Mouse (Mus musculus): ENCODE results near the gene Stk32c. TPM values are rescaled to one million over a fixed set of nuclear protein-coding genes. Genes with fewer than 3 reads are reported as not detected.

Gene Stk32c
- total RNA-seq, 4 experiments from 2014 or later = 0.13 to 0.20 TPM; not detected in 2

DNA sequence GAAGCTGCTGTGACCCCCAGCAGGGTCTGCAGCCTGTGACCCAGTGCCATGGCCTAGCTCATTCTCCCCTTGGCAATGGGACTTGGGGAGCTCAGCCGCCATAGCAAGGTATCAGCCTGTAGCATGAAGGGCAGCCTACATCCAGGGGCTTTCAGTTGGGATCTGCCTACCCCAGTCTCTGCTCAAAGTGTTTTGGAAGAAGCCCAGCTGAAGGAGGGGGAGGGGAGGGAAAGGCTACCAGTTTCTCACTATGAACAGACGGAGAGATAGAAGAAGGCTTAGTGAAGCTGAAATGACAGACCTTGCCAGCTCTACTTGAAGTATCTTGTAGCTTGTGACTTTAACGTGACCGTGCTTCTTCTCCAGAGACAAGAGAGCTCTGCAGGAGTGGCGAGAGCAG lies 16.7 kb upstream of the Stk32c start:
- no peak for DNase-seq (ENCODE audit: low spot score in 2 of 2)

DNA sequence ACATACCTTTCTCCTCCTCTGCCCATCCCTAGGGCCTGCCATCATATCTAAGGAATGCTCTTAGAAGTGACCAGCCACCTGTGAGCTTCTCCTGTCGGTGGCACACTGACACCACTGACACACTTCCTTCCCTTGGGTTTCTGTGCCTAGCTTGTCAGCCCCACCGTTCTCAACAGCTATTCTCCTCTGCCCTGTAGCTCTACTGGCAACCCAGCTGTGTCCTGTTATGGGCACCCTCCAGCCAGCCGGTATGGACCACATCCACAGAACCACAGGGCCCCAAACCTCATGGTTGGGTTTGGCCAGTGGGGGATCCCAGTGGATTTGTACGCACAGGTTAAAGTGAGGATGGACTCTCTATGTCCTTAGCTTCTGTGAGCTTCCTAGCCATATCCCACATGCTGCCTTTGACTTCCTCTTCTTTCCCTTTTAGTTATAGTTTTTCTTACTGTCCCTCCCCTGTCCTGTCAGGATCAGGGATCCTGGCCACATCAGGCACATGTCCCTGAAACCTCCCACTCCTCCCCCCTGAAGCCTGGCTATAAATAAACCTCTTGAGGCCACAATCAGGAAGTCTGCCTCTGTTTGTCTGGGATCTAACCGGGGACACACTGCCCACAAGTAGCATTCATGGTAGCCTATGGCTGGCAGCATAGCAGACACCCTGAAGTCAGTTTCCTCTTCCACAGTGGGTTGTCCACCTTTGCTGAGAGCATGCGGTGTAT lies 15.5 kb upstream of the Stk32c start:
- no peak for DNase-seq (ENCODE audit: low spot score in 2 of 2)

DNA sequence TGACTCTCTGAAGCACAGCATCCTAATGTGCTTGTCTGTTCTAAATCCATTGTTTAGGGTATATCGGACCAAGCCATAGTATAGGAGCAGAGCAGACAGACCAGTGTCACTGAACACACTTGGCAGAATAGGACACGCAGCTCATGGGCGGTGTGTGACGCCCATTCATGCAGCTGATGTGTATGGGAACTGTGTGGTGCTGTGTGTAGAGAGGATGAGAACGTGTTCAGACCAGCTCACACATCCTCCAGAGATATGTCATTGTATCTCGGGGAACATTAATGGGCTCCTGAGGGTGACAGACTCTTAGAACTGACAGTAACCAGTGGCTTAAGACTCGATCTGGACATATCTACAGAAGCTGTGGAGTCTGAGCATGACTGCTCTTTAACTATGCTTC lies 13.3 kb upstream of the Stk32c start:
- DNase-seq (ENCODE audit: low spot score in 2 of 2) = no peak

DNA sequence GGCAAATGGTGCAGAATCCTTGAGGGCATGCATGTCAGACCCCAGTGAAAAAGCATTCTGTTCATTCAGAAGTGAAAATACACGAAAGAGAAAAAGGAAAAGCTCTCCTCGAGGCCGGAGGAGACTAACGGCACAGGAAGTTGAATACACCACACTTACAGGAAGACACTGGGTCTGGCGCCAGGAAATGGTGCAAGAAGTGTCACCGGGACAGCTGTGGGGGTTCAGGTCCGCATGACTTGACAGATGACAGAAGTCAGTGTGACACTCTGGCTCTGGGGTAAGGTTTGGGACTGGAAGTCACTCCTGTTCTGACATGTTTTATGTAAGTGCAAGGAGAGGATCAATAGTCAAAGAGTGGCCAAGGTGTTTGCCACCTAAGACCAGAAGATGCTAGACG lies 11.6 kb upstream of the Stk32c start:
- no peak for DNase-seq (ENCODE audit: low spot score in 2 of 2)

DNA sequence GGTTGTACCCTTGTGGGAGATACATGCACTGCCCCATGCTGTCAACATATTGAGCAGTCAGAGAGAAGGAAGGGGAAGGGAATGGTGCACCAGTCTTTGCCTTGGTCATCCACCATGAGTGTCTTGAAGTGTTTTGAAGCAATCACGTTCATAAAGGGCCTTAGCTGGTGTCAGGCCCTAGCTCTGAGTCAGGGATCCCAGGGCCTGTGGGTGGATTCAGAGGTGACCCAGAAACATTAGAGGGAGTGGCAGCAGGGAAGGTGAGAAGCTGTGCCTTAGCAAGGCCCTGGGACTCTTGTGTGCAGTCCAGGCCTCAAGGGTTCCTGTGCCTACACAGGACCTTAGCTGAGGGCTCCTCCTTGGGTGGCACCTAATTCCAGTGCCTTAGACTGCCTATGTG lies 11.0 kb upstream of the Stk32c start:
- DNase-seq (ENCODE audit: low spot score in 2 of 2) = no peak

DNA sequence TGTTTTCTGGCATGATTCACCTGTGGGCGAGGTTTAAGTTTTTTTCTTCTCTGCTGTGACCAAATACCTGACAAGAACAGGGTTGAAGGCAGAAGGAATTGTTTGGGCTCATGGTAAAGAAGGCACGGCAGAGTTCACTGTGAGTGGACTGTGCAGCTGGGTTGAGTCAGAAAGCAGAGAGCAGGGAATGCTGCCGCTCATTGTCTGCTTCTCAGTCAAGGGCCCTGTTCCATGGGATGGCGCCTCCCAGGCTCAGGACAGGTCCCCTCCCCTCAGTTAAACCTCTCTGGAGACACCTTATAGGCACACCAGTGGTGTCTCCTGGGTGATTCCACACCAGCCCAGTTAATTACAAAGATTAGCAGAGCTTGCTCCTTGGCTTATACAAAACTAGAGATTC lies 9.2 kb upstream of the Stk32c start:
- DNase-seq (ENCODE audit: low spot score in 2 of 2) = no peak

DNA sequence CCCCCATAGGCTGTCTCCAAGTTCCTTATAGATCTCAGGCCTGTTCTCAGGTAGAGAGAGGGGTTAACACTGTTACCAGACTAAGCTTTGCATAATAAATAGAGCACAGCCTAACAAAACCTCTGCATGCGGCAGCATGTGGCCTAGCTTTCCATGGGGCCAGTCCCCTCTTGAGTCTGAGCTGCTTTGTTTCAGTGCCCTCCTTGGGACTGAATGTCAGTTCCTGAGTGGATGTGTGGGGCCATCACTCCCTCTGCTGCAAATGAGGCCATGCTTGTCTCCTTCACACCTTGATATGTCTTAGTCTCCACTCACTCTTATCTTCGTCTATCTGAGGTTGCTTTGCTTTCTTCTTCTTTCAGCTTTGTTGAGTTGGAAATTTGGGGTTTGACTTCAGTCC lies 8.7 kb upstream of the Stk32c start:
- DNase-seq (ENCODE audit: low spot score in 2 of 2) = no peak

DNA sequence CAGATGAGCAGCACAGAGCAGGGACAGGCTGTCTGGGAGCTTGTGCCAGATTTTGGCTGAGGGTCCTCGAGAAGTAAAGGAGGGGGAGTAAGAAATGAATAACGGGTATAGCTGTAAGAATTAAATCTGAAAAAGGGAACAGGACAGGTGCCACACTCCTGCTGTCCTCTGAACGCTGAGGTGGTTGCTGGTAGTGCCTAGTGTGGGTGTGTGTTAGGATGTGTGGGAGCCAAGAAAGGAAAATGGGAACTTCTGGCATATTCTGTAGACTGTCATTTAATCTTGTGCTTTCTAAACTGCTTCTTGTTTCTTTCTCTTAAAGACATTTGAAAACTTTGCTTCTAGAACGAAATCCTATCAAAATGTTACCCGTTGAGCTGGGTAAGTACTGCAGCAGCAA lies 8.0 kb upstream of the Stk32c start:
- DNase-seq (ENCODE audit: low spot score in 2 of 2) = no peak

DNA sequence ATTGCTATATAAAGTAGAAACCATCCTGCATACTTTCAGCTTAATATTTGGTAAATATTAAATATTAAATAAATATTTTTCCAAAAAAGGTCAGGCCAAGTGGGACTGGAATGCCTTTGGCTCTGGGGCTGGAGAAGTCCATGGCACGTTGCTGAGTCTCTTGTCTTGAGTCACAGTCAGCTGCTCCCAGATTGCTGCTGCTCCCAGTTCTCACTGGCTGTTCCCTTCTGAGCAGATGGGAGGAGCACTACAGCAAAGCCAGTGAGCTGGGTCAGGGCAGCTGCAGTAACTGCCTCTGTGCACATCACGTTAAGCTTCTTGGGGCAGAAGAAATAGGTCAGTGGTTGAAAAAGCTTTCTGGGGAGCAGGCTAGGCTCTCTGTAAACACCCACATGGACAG lies 7.2 kb upstream of the Stk32c start:
- DNase-seq (ENCODE audit: low spot score in 2 of 2) = no peak

DNA sequence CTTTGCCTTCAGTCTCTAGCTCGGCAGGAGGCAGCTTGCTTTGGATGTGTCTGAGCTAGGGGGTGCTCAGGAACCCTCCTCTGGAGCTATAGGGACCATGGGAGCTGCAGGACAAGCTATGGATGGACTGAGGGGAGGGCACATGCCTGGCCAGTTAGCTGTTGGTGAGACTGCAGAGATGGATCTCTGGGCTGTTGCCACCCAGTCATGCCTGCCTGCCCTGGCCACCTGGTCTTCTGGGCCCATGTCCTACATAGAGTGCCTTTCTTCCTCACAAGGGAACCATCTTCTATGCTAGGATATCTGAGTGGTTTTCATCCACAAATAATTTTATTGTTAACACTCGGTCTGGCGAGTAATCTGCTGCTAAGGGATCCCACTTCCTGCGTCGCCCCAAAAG lies 6.4 kb upstream of the Stk32c start:
- DNase-seq (ENCODE audit: low spot score in 2 of 2) = no peak

DNA sequence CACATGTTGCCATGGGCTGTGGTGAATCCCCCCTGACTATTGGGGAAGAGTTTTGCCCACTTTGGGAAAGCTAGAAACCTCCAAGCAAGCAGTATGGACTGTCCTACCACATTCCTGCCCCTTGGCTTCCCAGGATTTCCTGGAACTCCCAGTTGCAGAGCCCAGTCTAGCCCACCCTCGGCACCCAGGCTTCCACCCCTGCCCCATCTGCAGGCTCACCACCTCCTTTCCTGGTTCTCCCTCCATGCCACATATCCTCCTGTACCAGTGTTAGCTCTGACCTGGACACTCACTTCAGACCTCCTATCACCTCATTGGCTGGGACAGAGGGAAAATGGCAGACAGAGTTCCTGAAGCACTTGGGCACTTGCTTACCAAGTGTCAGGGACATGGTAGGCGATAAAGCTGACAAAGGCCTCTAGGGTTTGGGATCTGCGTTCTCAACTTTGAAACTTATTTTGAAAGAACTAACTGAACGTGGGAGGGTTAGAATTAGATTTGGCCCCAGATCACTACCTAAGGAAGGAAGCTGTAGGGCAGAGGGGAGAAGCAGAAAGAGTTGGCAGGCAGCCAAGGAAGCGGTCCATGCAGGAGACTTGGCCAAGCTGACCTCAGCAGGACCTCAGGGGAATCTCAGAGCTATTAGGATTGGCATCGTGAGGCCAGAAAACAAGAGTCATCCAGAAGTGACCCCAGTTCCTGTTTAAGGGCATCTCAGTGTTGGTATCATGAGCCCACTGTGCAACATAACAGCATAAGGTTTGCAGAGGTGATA lies 5.7 kb upstream of the Stk32c start:
- peak in 1 of 2 experiments; percentile 34 for DNase-seq (ENCODE audit: low spot score in 2 of 2)

DNA sequence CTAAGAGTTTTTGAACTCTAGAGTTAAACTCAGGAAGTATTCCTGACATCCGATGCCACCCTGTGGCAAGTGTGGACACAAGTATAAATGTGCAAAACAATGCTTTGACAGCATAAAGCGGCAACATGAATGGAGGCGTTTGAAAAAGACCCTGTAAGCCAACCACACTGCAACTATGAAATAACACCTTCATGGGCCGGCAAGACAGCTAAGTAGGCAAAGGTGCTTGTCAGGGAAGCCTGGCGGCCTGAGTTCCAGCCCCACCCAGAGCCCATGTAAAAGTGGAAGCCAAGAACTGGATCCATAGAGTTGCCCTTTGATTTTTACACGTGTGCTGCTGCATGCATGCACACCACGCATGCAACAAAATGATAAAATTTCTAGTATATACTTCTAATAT lies 3.9 kb upstream of the Stk32c start:
- peak in 1 of 2 experiments; percentile 1 for DNase-seq (ENCODE audit: low spot score in 2 of 2)

DNA sequence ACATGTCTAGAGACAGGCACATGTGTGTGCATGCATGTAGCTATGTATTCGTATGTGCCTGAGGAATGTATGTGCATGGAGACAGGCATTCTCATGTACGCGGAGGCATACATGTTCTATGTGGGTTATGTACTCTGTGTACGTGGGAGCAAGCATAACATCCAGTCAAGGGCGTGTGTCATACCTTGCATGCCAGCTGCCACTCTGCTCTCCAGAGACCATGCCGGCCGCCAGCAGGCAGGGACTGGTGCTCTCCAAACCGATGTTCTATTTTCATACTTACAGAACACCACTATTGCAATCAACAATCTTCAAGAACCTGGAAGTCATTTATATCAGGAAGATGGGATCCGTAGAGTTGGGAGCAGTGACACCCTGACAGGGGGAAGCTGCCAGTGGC lies 3.4 kb upstream of the Stk32c start:
- no peak for DNase-seq (ENCODE audit: low spot score in 2 of 2)

DNA sequence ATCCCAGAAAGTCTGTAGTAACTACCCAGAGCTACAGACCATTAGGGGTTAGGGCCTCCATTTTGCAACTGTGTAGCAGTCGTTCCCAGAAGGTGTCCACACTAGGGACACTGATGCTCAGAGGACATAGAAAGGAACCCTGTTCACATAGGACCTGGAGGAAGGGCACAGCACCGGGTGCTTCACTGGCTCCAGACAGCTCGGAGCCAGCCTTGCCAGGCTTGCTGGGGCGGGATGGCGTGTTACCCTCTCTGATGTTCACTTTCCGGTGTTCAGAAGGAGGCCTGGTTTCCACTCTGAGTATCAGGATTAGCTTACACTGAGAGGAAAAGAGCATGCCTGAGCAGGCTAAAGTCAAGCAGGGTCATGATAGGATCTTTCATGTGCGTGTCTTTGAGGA lies 2.8 kb upstream of the Stk32c start:
- peak in 1 of 2 experiments; percentile 1 for DNase-seq (ENCODE audit: low spot score in 2 of 2)

DNA sequence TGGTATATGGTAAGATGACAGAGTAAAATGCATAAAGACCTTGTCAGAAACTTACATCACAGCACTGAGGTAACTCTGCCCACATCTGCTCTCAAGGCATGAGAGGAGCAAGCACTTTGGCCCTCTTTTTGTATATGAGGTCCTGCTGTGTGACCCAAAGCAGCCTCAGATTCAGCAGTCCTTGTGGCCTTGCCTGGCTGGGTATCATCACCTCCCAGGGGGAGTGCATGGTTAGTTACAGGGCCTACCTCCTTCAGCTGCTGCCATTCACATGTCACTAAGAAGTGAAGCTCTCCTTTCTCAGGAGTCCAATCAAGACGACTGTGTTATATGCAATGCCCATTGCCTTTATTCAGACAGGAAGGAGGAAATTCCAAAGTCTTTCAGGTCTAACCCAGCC lies 2.4 kb upstream of the Stk32c start:
- DNase-seq (ENCODE audit: low spot score in 2 of 2) = peak in 1 of 2 experiments; percentile 1

DNA sequence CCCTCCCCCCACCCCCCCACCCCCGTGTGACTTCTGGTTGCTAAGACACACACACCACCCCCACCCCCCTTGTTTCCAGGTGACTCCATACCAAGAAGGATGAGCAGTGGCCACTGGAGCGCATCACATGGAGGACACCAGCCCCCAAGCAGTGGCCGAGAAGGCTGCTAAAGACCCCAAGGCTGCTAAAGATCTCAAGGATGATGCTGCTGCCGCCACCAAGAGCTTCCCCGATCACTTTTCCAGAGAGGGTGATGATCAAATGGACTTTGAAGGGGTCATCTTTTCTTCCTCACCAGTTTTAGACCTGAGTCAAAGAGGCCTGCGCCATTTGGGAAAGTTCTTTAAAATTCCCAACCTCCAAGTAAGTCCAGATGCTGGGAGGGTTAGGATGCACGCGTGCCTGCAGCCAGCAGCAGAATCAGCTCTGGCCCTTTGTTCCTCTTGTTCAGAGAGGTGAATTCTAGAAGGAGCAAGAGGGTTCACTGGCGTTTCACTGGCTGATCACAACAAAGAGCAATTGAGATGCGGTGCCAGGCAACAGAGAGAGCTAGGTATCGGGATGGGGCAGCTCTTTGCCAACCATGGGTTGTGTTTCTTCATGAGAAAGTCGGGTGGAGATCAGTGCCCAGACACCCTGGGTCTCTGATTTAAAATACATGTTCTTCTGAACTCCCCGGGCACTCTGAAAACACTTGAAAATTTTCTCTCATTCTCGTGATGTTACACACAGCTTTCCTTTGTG lies 1.7 kb upstream of the Stk32c start:
- peak in 1 of 2 experiments; percentile 2 for DNase-seq (ENCODE audit: low spot score in 2 of 2)

DNA sequence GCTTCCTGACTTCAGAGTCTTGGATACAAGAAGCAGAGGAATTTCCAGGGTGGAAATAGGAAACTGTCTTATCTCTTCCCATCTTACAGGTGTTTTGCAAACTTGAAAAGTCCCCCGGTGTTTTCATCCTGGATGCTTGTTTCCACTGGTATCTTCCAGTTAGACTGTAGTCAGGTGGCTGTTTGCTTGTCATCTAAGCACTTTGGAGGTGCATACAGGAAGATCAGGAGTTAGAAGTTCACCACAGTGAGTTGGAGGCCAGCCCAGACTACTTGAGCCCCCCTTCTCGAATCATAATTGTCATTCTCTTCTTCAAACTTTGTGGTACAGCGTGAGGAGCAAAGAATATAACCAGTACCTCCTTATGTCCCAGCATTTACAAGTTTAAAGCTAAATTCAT lies 1.1 kb upstream of the Stk32c start:
- DNase-seq (ENCODE audit: low spot score in 2 of 2) = no peak

DNA sequence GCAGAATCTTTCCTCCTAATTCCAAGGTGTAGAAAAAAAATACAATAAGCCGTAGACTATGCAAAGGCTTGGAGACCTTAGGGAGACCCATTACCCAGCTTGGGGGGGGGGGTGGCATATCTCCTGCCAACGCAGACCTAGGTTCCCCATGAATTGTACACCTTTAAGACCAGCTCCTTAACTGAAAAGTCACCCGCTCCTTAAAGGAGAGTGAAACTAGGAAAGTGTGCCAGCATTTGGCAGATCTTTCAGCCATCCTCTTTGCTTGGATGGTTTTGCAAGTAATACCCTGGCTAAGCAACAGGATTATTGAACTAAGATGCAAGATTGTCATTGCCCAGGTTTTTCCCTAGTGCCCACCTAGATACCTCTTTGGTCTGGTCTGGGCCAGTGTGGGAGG lies 644 bp upstream of the Stk32c start:
- no peak for DNase-seq (ENCODE audit: low spot score in 2 of 2)

DNA sequence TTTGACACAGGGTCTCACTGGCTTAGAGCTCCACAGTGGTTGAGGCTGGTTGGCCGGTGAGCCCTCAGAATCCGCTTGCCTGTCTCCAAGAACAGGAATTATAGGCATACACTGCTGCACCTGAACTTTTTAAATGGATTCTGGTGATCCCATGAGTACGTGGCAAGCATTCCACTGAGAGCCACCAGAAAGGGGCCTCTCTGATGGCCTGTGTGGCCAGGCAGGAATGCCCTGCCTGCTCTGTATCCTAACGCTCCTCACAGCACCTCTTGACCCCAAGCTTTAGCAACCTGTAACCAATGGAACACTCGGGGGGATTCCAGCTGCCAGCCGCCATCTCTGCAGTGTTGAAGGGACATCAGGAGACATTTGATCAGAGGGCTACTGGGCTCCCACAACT lies 1.3 kb downstream of the Stk32c start:
- no peak for DNase-seq (ENCODE audit: low spot score in 2 of 2)

DNA sequence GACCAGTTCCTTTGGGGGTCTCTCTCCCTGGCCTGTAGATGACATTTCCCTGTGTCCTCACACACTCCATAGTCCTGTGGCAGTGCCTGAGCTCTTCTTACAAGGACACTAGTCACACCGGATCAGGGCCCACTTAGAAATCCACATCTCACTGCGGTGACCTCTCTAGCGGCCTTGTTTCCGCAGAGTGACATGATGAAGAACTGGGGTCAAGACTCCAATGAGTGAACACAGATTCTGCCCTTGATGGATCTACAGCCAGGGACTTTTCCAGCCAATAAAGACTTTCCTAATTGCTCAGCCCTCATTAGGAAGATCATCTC lies 4.4 kb downstream of the Stk32c start:
- DNase-seq (ENCODE audit: low spot score in 2 of 2) = no peak

DNA sequence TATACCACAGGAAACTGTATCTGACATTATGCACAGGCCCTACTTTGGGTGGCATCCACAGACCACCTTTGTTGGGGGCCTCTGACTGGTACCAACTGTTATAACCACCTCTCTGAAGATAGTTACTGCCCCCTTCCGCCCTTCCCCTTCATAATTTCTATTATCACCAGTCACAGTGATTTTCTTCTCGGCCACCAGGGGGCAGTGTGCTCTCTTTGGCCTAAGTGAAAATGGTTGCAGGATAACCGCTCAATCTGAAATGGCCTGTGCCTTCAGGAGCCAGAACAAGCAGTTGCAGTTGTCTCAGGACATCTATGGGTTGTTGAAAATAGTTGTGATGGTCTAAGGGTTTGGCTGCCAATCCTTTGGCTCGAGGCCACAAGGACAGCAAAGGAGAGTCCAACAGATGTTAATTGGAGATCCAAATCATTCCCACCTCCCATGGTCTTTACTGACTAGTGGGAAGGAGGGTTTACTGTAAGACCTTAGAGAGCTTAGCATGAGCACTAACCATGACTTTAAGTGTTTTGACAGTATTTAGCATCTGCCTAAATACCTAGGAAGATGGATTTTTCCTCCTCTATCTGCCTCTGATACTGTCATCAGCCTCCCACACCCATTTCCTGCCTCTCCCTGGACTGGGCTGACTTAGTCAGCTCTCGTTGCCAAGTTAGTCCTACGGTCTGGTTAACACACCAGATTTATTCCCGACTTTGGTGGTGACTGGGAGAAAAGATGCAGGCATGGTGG lies 4.9 kb downstream of the Stk32c start:
- no peak for DNase-seq (ENCODE audit: low spot score in 2 of 2)

DNA sequence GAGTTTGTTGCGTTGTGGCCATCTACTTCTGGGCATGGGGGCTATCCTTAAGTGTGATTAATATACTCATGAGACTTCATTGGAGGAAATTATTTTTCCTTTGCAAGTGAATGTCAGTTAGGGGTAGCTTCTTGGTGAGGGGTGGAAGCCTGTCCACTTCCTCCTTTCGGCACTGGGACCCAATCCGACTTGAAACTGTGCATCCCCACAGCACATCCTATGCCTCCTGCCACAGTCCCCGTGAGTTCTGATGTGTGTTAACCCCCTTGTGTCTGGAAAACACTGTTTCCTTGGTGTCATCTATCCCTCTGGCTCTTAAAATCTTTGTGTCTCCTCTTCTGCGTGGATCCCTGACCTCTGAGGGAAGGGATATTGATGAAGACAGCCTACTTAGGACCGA lies 11.9 kb downstream of the Stk32c start:
- no peak for DNase-seq (ENCODE audit: low spot score in 2 of 2)
